Mouse (Mus musculus) urinary bladder, postnatal 10 days (tissue): Measurements from ENCODE around the gene Rock2.
"Not testable (repeated sequence)": the region's sequence is repeated elsewhere in the genome, so short reads cannot be mapped to it uniquely, and the experiment has no call there.

Experiments
- DNase-seq: peaks from one replicate; pipeline ENCODE4 v3.0.0; 2022; ENCODE audit warnings: low spot score

Rock2 gene

GRCm38 (mm10) chr12:16999739-17000497 lies 105.2 kb downstream of the Rock2 start, which contains the start of gene Pqlc3:
Pqlc3 (minus strand) TSS chr12:17000408.
- peak; percentile 58 for DNase-seq

GRCm38 (mm10) chr12:17000628-17001027 lies 105.9 kb downstream of the Rock2 start:
- no peak for DNase-seq

- no peak for DNase-seq
Measured at GRCm38 (mm10) chr12:17001211-17001610, 106.5 kb downstream of the Rock2 start.

- no peak for DNase-seq
Measured at GRCm38 (mm10) chr12:17009466-17009865, 114.8 kb downstream of the Rock2 start.

GRCm38 (mm10) chr12:17011100-17011870 lies 116.6 kb downstream of the Rock2 start, which contains the start of gene 2410004P03Rik:
2410004P03Rik (minus strand) TSS chr12:17011727.
- peak; percentile 51 for DNase-seq

GRCm38 (mm10) chr12:17012067-17012899 lies 117.6 kb downstream of the Rock2 start:
- no peak for DNase-seq

- DNase-seq, result no peak
Measured at GRCm38 (mm10) chr12:17015711-17016110, 121.0 kb downstream of the Rock2 start.

- no peak for DNase-seq
Measured at GRCm38 (mm10) chr12:17018468-17018867, 123.8 kb downstream of the Rock2 start.

- not testable (repeated sequence) for DNase-seq
Measured at GRCm38 (mm10) chr12:17021125-17021524, 126.4 kb downstream of the Rock2 start.

- DNase-seq, result no peak
Measured at GRCm38 (mm10) chr12:17022145-17022544, 127.5 kb downstream of the Rock2 start.

GRCm38 (mm10) chr12:17024554-17025110 lies 129.9 kb downstream of the Rock2 start:
- no peak for DNase-seq

- peak; percentile 54 for DNase-seq
Measured at GRCm38 (mm10) chr12:17032694-17033463, 138.2 kb downstream of the Rock2 start.

- DNase-seq, result no peak
Measured at GRCm38 (mm10) chr12:17033464-17033841, 138.8 kb downstream of the Rock2 start.

GRCm38 (mm10) chr12:17034671-17035070 lies 140.0 kb downstream of the Rock2 start:
- DNase-seq, result no peak

GRCm38 (mm10) chr12:17035128-17035527 lies 140.4 kb downstream of the Rock2 start:
- DNase-seq, result no peak

GRCm38 (mm10) chr12:17036532-17036931 lies 141.8 kb downstream of the Rock2 start:
- no peak for DNase-seq

GRCm38 (mm10) chr12:17037053-17037610 lies 142.4 kb downstream of the Rock2 start:
- no peak for DNase-seq
